Mouse (Mus musculus) layer of hippocampus, adult 9-11 months (tissue): ENCODE measurements around the gene Actl6b.

Experiments used
- DNase-seq: peaks from one replicate; pipeline ENCODE4 v3.0.0; 2022

Actl6b gene

GRCm38 (mm10) chr5:137553411-137553837, at the start of gene Actl6b:
Gene Actl6b, plus strand, starts transcription at chr5:137553517.
- peak; percentile 88 for DNase-seq

GRCm38 (mm10) chr5:137504041-137504440, 49.3 kb upstream of the Actl6b start:
- no peak for DNase-seq

- peak; percentile 83 for DNase-seq
Measured at GRCm38 (mm10) chr5:137510014-137510501, 43.3 kb upstream of the Actl6b start.

GRCm38 (mm10) chr5:137510573-137511390, 42.5 kb upstream of the Actl6b start:
- DNase-seq, result no peak

- no peak for DNase-seq
Measured at GRCm38 (mm10) chr5:137511706-137512105, 41.6 kb upstream of the Actl6b start.

GRCm38 (mm10) chr5:137512847-137513794, 40.2 kb upstream of the Actl6b start:
- no peak for DNase-seq

GRCm38 (mm10) chr5:137513951-137514721, 39.2 kb upstream of the Actl6b start:
- DNase-seq, result no peak

GRCm38 (mm10) chr5:137514811-137515210, 38.5 kb upstream of the Actl6b start:
- DNase-seq, result no peak

GRCm38 (mm10) chr5:137518436-137518835, 34.9 kb upstream of the Actl6b start, which contains the start of gene Gigyf1:
Gene Gigyf1, plus strand, starts transcription at chr5:137518548.
- DNase-seq, result no peak

GRCm38 (mm10) chr5:137519691-137520550, 33.4 kb upstream of the Actl6b start:
- DNase-seq, result no peak

GRCm38 (mm10) chr5:137521861-137522260, 31.5 kb upstream of the Actl6b start:
- no peak for DNase-seq

- DNase-seq, result no peak
Measured at GRCm38 (mm10) chr5:137522711-137523110, 30.6 kb upstream of the Actl6b start.

GRCm38 (mm10) chr5:137523396-137524250, 29.7 kb upstream of the Actl6b start:
- no peak for DNase-seq

- DNase-seq, result no peak
Measured at GRCm38 (mm10) chr5:137524251-137524515, 29.1 kb upstream of the Actl6b start.

GRCm38 (mm10) chr5:137524671-137525070, 28.6 kb upstream of the Actl6b start:
- DNase-seq, result no peak

GRCm38 (mm10) chr5:137525511-137525910, 27.8 kb upstream of the Actl6b start:
- DNase-seq, result no peak

- DNase-seq, result peak; percentile 64
Measured at GRCm38 (mm10) chr5:137526192-137526936, 27.0 kb upstream of the Actl6b start.

GRCm38 (mm10) chr5:137527413-137527812, 25.9 kb upstream of the Actl6b start:
- DNase-seq, result no peak

GRCm38 (mm10) chr5:137528247-137528968, 24.9 kb upstream of the Actl6b start:
- no peak for DNase-seq
